Mouse (Mus musculus) neural tube, postnatal 0 days (tissue): ENCODE data around the gene Sost. TPM values are rescaled to one million over a fixed set of nuclear protein-coding genes. Genes with fewer than 3 reads are reported as not detected.

ENCODE experiments used
- polyA plus RNA-seq: library from polyadenylated mRNA; unstranded; fragments of >200 nt; fragmentation: Nextera tagmentation; extraction: Ambion mirVana; gene quantifications from 2 replicates; pipeline ENCODE4 v1.2.1, GENCODE M21; 2015

Sost gene
- polyA plus RNA-seq = 0.09 TPM in 1 of 2 replicates, not detected in the other

DNA sequence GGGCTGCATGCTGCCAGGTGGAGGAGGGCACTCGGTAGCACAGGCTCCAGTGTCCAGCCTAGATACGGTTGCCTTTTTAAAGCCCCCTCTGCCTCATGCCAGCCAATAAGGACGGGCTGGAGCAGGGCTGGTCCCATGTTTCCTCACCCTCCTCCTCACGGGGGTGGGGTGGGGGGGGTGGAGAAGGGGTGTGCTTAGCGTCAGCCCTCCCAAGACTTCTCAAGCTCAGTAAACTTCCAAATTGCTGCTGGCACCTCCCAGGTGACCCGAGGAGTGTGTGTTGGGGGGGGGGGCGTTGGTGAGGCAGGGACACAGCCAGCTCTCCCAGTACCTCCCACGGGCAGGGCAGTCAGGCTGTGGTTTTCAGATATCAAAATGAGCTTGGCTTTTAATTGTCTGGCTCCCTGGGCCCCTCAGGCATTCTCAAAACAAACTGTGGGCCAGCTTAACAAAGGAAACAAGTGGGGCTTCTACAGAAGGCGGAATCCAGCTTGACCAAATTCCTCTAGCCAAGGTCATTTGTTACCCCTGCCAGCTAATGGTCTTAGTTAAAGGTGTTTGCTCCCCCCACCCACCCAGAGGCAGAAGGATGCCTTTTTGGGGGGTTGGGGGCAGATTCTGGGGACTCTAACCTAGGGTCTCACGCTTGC is at the start of gene Sost:
Sost (minus strand) TSS at position 51 of the 650 bp plus-strand sequence.

DNA sequence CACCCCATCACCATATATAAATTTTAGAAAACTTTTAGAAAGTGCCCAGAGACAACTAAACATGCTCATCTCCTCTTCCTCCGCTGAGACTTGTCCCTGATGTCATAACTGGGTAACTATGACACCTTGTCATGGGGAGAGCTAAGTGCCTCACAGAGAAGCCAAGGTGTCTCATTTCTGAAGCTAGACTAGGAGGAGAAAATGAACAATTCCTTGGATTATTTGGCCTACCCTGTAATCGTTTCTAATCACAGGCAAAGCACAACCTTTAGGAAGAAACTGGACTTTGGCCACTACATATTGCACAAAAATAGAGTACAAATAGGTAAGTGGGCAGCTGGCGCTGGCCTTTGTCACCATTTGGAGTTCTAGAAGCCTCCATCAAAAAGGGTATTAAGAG is 20.1 kb upstream of the Sost start, which contains the start of gene Dusp3:
Dusp3 (minus strand) TSS at position 101 of the 400 bp plus-strand sequence.

DNA sequence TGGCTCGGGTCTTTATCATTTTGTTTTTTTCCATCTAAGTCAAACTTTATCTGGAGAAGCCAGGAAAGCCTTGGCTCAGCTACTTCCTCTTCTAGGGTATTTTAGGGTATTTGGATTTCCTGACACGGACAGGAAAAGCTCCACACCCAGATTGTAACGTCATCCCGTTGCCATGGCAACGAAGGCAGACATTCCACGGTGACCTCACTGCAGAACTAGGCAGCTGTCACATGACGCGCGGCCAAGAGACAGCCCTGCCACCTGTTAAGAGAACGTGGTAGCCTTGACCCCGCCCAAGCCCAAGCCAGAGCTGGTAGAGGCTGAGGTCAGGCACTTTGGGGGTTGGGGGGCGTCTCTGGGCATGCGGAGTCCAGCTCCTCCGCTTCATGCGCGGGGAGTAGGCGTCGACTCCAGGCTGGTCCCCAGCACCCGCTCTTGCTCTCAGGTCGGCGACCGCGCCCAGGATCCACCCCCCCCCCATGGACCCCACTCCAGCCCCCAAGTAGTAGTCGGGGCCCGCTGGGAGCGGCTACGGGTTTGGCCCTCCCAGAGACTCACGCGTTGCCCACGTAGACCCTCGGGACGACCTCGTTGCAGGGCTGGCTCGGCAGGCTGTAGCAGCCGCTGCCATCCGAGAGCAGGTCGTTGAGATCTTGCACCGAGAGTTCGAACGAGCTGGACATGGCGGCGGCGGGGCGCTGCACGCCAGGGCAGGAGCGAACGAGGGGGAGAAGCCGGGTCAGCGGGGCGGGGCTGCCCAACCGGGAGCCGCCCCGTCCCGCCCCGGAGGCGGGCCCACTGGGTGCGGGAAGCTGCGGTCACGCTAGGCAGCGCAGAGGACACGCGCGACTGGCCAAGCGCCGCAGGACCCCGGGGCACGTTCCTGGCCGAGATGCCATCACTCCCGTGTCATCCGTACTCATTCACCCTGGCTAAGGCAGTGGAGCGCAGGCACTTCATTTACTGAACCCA is 17.5 kb upstream of the Sost start, which contains the start of gene Cfap97d1:
Cfap97d1 (plus strand) TSS at position 226 of the 972 bp plus-strand sequence.

Other genes starting within 250 kb of the Sost start
- gene Dhx8, start 234.1 kb downstream of the Sost start, polyA plus RNA-seq = 21.7 and 27.2 TPM in 2 replicates
- 37.8 and 47.9 TPM in 2 replicates for gene Etv4, start 181.6 kb downstream of the Sost start, polyA plus RNA-seq
- gene Meox1, start 72.6 kb downstream of the Sost start, polyA plus RNA-seq = 0.89 and 1.5 TPM in 2 replicates
- gene Cfap97d1, start 17.3 kb upstream of the Sost start, polyA plus RNA-seq = not detected in 2 replicates
- 47.0 and 47.8 TPM in 2 replicates for gene Dusp3, start 20.0 kb upstream of the Sost start, polyA plus RNA-seq
- 44.3 and 49.5 TPM in 2 replicates for gene Mpp3, start 61.4 kb upstream of the Sost start, polyA plus RNA-seq
- 0.25 and 0.27 TPM in 2 replicates for gene Cd300lg, start 74.5 kb upstream of the Sost start, polyA plus RNA-seq
- gene Mpp2, start 121.5 kb upstream of the Sost start, polyA plus RNA-seq = 31.5 and 37.0 TPM in 2 replicates
- gene Ppy, start 134.3 kb upstream of the Sost start, polyA plus RNA-seq = not detected in 2 replicates
- 0.62 and 0.98 TPM in 2 replicates for gene Pyy, start 140.8 kb upstream of the Sost start, polyA plus RNA-seq
- gene Nags, start 178.5 kb upstream of the Sost start, polyA plus RNA-seq = not detected in 2 replicates
- gene Tmem101, start 189.4 kb upstream of the Sost start, polyA plus RNA-seq = 42.7 and 43.3 TPM in 2 replicates
- gene Lsm12, start 218.3 kb upstream of the Sost start, polyA plus RNA-seq = 136 and 156 TPM in 2 replicates
- gene G6pc3, start 222.6 kb upstream of the Sost start, polyA plus RNA-seq = 51.6 and 52.5 TPM in 2 replicates